Mouse (Mus musculus): ENCODE measurements around the gene Tvp23b. TPM values are rescaled to one million over a fixed set of nuclear protein-coding genes. Genes with fewer than 3 reads are reported as not detected.
A peak's percentile ranks its signal among the peaks of the same experiment; 100 is the strongest.

Gene Tvp23b
- polyA plus RNA-seq, 1 experiment from 2014 or later: 85.4 TPM

- Histone ChIP-seq H3K27ac (ENCODE audit: low read length) (peak overlapping the region; percentile 97), H3K9me3 (replicated peaks; ENCODE audit: control insufficient read depth, low read length) (no peaks in the 10 kb centered on the region), H3K4me1 (ENCODE audit: control insufficient read depth, insufficient read depth, low read length) (peaks cover 18% of the 10 kb centered on the region), H3K4me2 (ENCODE audit: low read depth, low read length) (peak overlapping the region; percentile 61; the same call in 1 of the 2 replicates), H3K27me3 (ENCODE audit: control insufficient read depth, insufficient read depth, low read length) (no peaks in the 10 kb centered on the region), H3K36me3 (ENCODE audit: control insufficient read depth, insufficient read depth, low read length) (no peaks in the 10 kb centered on the region), H3K9ac (ENCODE audit: low read length) (peak overlapping the region; percentile 67; the same call in 1 of the 2 replicates), H3K4me3 (replicated peaks; ENCODE audit: low read length) (no peak overlapping the region)
- ATAC-seq (ENCODE audit: insufficient read depth, low FRiP score): peak; percentile 40; the same call in 1 of the 2 replicates
- WGBS: 42% methylated on average over 3 of the region's 3 CpGs
Observed at GRCm38 (mm10) chr11:62966424-62966764, 87.1 kb downstream of the Tvp23b start.

Other genes with a start within 250 kb of the Tvp23b start
- gene Lrrc75a, start 230.9 kb upstream of the Tvp23b start, polyA plus RNA-seq (2015; fragmentation: Nextera tagmentation; extraction: Ambion mirVana): 5.3 and 5.6 TPM in 2 replicates
- 39.6 and 42.1 TPM in 2 replicates for gene Mmgt2, start 230.8 kb upstream of the Tvp23b start, polyA plus RNA-seq (2015; fragmentation: Nextera tagmentation; extraction: Ambion mirVana)
- 6.3 and 7.3 TPM in 2 replicates for gene Zfp287, start 147.6 kb upstream of the Tvp23b start, polyA plus RNA-seq (2015; fragmentation: Nextera tagmentation; extraction: Ambion mirVana)
- not detected in 2 replicates for gene Gm10428, start 126.4 kb upstream of the Tvp23b start, polyA plus RNA-seq (2015; fragmentation: Nextera tagmentation; extraction: Ambion mirVana)
- gene Zfp286, start 90.0 kb upstream of the Tvp23b start, polyA plus RNA-seq (2015; fragmentation: Nextera tagmentation; extraction: Ambion mirVana): 14.5 and 14.6 TPM in 2 replicates
- 21.7 and 24.2 TPM in 2 replicates for gene Trim16, start 59.2 kb upstream of the Tvp23b start, polyA plus RNA-seq (2015; fragmentation: Nextera tagmentation; extraction: Ambion mirVana)
- 0.30 and 0.50 TPM in 2 replicates for gene Fbxw10, start 32.4 kb upstream of the Tvp23b start, polyA plus RNA-seq (2015; fragmentation: Nextera tagmentation; extraction: Ambion mirVana)
- 0.32 TPM in 1 of 2 replicates, not detected in the other for gene Cdrt4, start 71.7 kb downstream of the Tvp23b start, polyA plus RNA-seq (2015; fragmentation: Nextera tagmentation; extraction: Ambion mirVana)
- gene Tekt3, start 182.2 kb downstream of the Tvp23b start, polyA plus RNA-seq (2015; fragmentation: Nextera tagmentation; extraction: Ambion mirVana): not detected in 2 replicates
- 200 and 221 TPM in 2 replicates for gene Pmp22, start 249.5 kb downstream of the Tvp23b start, polyA plus RNA-seq (2015; fragmentation: Nextera tagmentation; extraction: Ambion mirVana)

Measured in stomach, embryonic 16.5 days (tissue).